Mouse (Mus musculus) testis, postnatal 14 days (tissue): Measurements from ENCODE around the gene Mta3.
"Not testable (repeated sequence)": the region's sequence is repeated elsewhere in the genome, so short reads cannot be mapped to it uniquely, and the experiment has no call there.

Source experiments
- DNase-seq: peaks from one replicate; pipeline ENCODE4 v3.0.0; 2021; ENCODE audit warnings: low spot score

Gene Mta3

GRCm38 (mm10) chr17:83708891-83709290, 2.9 kb downstream of the Mta3 start:
- DNase-seq, result no peak

- not testable (repeated sequence) for DNase-seq
Measured at GRCm38 (mm10) chr17:83709517-83709916, 3.6 kb downstream of the Mta3 start.

GRCm38 (mm10) chr17:83710639-83711038, 4.7 kb downstream of the Mta3 start:
- DNase-seq, result peak; percentile 40

GRCm38 (mm10) chr17:83712341-83712740, 6.4 kb downstream of the Mta3 start:
- DNase-seq, result no peak

- DNase-seq, result no peak
Measured at GRCm38 (mm10) chr17:83720449-83720848, 14.5 kb downstream of the Mta3 start.

- no peak for DNase-seq
Measured at GRCm38 (mm10) chr17:83721157-83721556, 15.2 kb downstream of the Mta3 start.

GRCm38 (mm10) chr17:83723064-83723463, 17.1 kb downstream of the Mta3 start:
- no peak for DNase-seq

GRCm38 (mm10) chr17:83726496-83726895, 20.5 kb downstream of the Mta3 start:
- DNase-seq, result no peak

GRCm38 (mm10) chr17:83727707-83728106, 21.7 kb downstream of the Mta3 start:
- no peak for DNase-seq

GRCm38 (mm10) chr17:83729029-83729428, 23.1 kb downstream of the Mta3 start:
- peak; percentile 78 for DNase-seq

- no peak for DNase-seq
Measured at GRCm38 (mm10) chr17:83730123-83730522, 24.2 kb downstream of the Mta3 start.

GRCm38 (mm10) chr17:83732166-83732629, 26.2 kb downstream of the Mta3 start:
- no peak for DNase-seq

GRCm38 (mm10) chr17:83732801-83733200, 26.8 kb downstream of the Mta3 start:
- peak; percentile 32 for DNase-seq

GRCm38 (mm10) chr17:83736701-83737100, 30.7 kb downstream of the Mta3 start:
- no peak for DNase-seq

- no peak for DNase-seq
Measured at GRCm38 (mm10) chr17:83737775-83738174, 31.8 kb downstream of the Mta3 start.

GRCm38 (mm10) chr17:83740135-83740676, 34.2 kb downstream of the Mta3 start:
- peak; percentile 23 for DNase-seq

GRCm38 (mm10) chr17:83741243-83741642, 35.3 kb downstream of the Mta3 start:
- no peak for DNase-seq

GRCm38 (mm10) chr17:83744231-83744824, 38.4 kb downstream of the Mta3 start:
- no peak for DNase-seq

GRCm38 (mm10) chr17:83747405-83748160, 41.6 kb downstream of the Mta3 start:
- no peak for DNase-seq

GRCm38 (mm10) chr17:83750216-83750950, 44.4 kb downstream of the Mta3 start:
- DNase-seq, result no peak

- DNase-seq, result no peak
Measured at GRCm38 (mm10) chr17:83753112-83753899, 47.3 kb downstream of the Mta3 start.

- no peak for DNase-seq
Measured at GRCm38 (mm10) chr17:83758096-83758495, 52.1 kb downstream of the Mta3 start.
